Mouse (Mus musculus) pancreas, adult 10 weeks (tissue): Measurements from ENCODE around the gene Tmem59l. TPM values are rescaled to one million over a fixed set of nuclear protein-coding genes. Genes with fewer than 3 reads are reported as not detected.

Experiments
- polyA plus RNA-seq: library from polyadenylated mRNA; stranded (reverse); fragments of 350-450 nt; fragmentation: Illumina TruSeq; extraction: RNeasy Lipid Tissue Mini Kit (QIAGEN cat#74804); gene quantifications from one replicate; pipeline ENCODE4 v1.2.3, GENCODE M21; 2015; ENCODE audit warnings: low read depth, low replicate concordance; ENCODE audit not compliant: insufficient read depth

Tmem59l gene
- polyA plus RNA-seq: 3.6 TPM

DNA sequence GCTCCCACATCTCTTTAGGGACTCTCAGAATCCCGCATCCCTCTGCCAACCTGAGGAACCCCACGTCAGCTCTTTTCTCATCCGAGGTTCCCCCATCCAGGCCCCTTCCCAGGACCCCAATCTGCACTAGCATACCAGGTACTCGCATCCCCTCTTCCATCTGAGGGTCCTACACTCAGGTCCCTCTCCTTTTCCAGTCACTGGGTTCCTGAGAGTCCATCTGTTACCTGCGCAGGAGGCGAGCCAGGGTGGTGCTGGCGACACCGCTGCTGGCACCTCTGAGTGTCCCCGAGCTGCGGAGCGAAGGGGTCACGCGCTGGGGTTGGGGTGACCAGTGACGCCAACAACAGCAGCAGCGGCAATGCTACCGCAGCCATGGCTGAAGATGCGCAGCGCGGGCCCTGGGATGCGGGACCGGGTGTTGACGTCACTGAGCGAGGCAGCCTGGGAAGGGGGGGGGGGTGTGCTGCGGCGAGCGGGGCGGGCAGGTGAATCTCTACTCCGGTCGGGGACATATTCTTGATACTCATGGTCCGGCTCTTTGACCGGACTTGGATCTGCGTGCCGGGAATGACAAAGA, at the start of gene Tmem59l:
Gene Tmem59l (minus strand): TSS at position 418 of the 580 bp plus-strand sequence.

GRCm38 (mm10) chr8:70527512-70528181, 40.5 kb upstream of the Tmem59l start, which contains the start of the genes Fkbp8 and Kxd1:
Gene Fkbp8 (plus strand): TSS chr8:70527724.
Gene Kxd1 (minus strand): TSS chr8:70527956.

DNA sequence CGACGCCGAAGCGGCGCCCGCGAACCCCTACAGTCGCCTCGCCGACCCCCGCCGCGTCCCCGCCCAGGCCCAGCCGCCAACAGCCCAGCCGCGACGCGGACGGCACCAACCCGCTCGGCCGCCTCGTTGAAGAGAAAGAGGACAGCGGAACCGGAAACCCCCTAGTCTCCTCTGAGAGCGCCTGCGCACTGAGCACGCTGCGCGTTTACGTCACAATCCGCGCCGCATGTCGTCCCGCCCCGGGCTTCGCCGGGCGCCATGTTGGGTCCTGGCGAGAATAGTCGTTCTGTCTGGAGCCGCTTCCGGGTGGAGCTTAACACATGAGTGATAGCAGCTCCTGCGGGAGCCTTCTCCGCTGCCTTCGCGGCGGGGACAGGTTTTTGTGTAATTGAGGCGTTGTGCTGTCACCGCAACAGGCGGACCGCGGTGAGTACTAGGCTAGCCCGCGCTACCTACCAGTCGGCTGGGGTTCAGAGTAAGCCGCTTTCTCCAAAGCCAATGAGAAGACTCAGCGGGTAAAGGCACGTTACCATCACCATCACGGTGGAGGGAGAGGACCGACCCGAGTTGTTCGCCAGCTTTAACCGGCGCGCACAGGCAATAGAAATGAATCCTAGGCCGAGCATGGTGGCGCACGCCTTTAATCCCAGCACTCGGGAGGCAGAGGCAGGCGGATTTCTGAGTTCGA, 23.2 kb upstream of the Tmem59l start, which contains the start of gene Uba52:
Gene Uba52 (minus strand): TSS at position 574 of the 688 bp plus-strand sequence.

GRCm38 (mm10) chr8:70506328-70507026, 19.3 kb upstream of the Tmem59l start, which contains the start of gene Rex1bd:
Gene Rex1bd (minus strand): TSS chr8:70506752.

GRCm38 (mm10) chr8:70492664-70493640, 5.8 kb upstream of the Tmem59l start, which contains the start of gene Crlf1:
Gene Crlf1 (plus strand): TSS chr8:70493158.

GRCm38 (mm10) chr8:70476333-70477268, 10.6 kb downstream of the Tmem59l start, which contains the start of gene Klhl26:
Gene Klhl26 (minus strand): TSS chr8:70476968.

DNA sequence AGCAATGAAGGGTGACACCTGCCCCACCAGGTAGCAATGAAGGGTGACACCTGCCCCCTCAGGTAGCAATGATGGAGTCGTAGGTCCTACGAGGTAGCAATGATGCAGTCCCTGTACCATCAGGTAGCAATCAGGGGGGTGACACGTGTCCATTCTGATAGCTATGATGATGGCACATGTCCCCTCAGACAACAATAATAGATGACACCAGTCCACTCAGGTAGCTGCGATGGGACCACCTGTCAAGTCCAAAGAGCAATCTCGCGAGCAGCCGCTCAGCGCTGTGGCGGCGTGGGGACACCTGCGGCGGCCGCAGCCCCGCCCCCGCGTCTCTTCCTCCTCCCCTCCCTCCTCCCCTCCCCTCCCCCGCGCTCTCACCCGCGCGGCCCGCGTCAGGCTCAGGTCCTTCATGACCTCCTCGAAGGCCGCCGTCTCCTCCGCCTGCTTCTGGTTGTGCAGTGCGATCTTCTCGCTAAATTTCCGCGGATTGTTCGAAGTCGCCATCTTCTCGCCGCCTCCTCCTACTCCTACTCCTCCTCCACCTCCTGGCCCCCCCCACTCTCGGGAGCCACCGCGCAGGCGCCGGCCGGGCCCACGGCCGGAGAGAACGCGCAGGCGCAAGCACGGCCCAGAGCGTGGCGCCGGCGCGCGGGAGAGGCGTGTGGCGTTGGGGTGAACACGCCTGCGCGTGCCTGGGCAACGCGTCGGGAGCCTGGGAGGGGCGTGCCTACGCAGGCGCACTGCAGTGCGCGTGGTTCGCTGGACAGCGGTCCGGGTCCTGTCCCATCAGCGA, 47.9 kb downstream of the Tmem59l start, which contains the start of gene Crtc1:
Gene Crtc1 (minus strand): TSS at position 525 of the 793 bp plus-strand sequence.

Other genes starting within 250 kb of the Tmem59l start
- gene Homer3, start 204.5 kb downstream of the Tmem59l start, polyA plus RNA-seq: 3.4 TPM
- 16.1 TPM for gene Ddx49, start 184.9 kb downstream of the Tmem59l start, polyA plus RNA-seq
- gene Cope, start 184.8 kb downstream of the Tmem59l start, polyA plus RNA-seq: 97.1 TPM
- not detected for gene Cers1, start 171.6 kb downstream of the Tmem59l start, polyA plus RNA-seq
- not detected for gene Gdf1, start 157.5 kb downstream of the Tmem59l start, polyA plus RNA-seq
- gene Upf1, start 134.1 kb downstream of the Tmem59l start, polyA plus RNA-seq: 9.1 TPM
- gene Comp, start 113.8 kb downstream of the Tmem59l start, polyA plus RNA-seq: not detected
- 6.0 TPM for gene Crtc1, start 47.8 kb downstream of the Tmem59l start, polyA plus RNA-seq
- gene Klhl26, start 10.4 kb downstream of the Tmem59l start, polyA plus RNA-seq: 4.2 TPM
- gene Crlf1, start 5.8 kb upstream of the Tmem59l start, polyA plus RNA-seq: 23.2 TPM
- gene Rex1bd, start 19.4 kb upstream of the Tmem59l start, polyA plus RNA-seq: 39.6 TPM
- gene Uba52, start 23.4 kb upstream of the Tmem59l start, polyA plus RNA-seq: 731 TPM
- 78.4 TPM for gene Fkbp8, start 40.4 kb upstream of the Tmem59l start, polyA plus RNA-seq
- gene Kxd1, start 40.6 kb upstream of the Tmem59l start, polyA plus RNA-seq: 14.3 TPM
- 6.0 TPM for gene Ell, start 52.1 kb upstream of the Tmem59l start, polyA plus RNA-seq
- gene Isyna1, start 107.0 kb upstream of the Tmem59l start, polyA plus RNA-seq: 17.5 TPM
- gene Ssbp4, start 121.5 kb upstream of the Tmem59l start, polyA plus RNA-seq: 22.8 TPM
- gene Lrrc25, start 128.8 kb upstream of the Tmem59l start, polyA plus RNA-seq: 2.3 TPM
- 0.61 TPM for gene Gdf15, start 145.1 kb upstream of the Tmem59l start, polyA plus RNA-seq
- gene Pgpep1, start 173.0 kb upstream of the Tmem59l start, polyA plus RNA-seq: 8.6 TPM
- gene Lsm4, start 185.9 kb upstream of the Tmem59l start, polyA plus RNA-seq: 14.0 TPM
- gene Jund, start 211.6 kb upstream of the Tmem59l start, polyA plus RNA-seq: 32.7 TPM
- not detected for gene Iqcn, start 216.1 kb upstream of the Tmem59l start, polyA plus RNA-seq
- not detected for gene Gm3336, start 231.2 kb upstream of the Tmem59l start, polyA plus RNA-seq
- 1.9 TPM for gene Pde4c, start 236.4 kb upstream of the Tmem59l start, polyA plus RNA-seq